Mouse (Mus musculus) layer of hippocampus, adult 18-20 months (tissue): ENCODE data around the gene Larp1b. TPM values are rescaled to one million over a fixed set of nuclear protein-coding genes. Genes with fewer than 3 reads are reported as not detected.

Experiments
- DNase-seq, 2 experiments: peaks; one replicate each; pipeline ENCODE4 v3.0.0; 2022; ENCODE audit warnings: low spot score in 2 of 2
- total RNA-seq, 2 experiments: library from RNA; stranded (reverse); gene quantifications; 2 replicates each; pipeline ENCODE4 v1.2.3; 2021

The Larp1b gene
- total RNA-seq, 2 experiments from 2014 or later, result 14.2 to 15.2 TPM

DNA sequence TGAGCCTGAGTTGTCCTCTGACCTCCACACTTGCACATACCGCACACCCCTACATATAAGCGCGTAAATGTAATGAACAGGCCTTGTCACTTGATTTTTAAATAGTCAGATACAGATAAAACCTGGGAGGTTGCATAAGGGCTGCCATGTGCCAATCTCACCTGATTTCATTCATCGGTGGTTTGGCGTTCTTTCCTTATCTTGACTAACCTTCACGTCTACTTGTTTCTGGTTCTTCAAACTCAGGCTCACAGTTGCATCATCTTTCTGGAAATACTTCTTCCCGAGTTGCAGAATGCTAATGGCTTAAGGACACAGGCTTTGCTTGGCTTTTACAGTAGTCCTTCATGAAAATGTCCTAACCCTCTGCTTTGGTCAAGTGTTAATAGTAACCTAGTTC, 71.1 kb downstream of the Larp1b start:
- DNase-seq, result no peak

DNA sequence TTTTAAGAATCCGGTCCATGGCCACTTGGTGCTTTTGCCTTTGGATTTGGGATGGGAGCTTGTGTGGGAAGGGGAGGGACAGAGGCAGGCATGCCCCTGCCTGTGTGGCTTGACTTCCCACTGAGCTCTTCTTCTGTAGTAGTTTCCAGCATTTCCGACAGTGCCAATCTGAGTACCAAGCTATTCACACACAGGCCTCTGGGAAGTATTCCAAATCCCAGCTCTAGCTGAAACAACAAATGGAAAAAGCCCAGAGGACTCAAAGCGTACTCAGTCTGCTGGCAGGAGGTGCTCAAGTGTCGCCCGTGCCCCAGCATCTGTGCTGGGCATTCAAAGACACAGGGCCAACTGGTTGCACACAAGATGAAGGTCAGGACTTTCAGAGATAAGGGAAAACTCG, 72.4 kb downstream of the Larp1b start:
- DNase-seq, result peak; percentile 43 to 84

DNA sequence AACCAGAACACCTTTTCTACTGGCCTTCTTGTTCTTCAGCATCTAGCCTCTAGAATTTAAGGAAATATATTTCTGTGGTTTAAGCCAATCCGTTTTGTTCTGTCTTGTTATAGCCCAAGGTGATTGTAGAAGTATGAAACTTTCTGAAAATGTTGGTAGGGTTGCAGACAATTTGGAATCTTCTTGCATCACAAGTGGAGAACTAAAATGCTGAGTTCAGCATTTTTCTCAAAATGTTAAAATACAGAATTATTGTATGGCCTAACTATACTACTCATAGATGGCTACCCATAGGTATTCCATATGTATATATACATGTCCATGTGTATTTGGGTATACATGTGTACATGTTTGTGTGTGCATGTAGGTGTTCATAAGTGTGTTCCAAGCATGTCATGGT, 81.1 kb downstream of the Larp1b start:
- no peak for DNase-seq

DNA sequence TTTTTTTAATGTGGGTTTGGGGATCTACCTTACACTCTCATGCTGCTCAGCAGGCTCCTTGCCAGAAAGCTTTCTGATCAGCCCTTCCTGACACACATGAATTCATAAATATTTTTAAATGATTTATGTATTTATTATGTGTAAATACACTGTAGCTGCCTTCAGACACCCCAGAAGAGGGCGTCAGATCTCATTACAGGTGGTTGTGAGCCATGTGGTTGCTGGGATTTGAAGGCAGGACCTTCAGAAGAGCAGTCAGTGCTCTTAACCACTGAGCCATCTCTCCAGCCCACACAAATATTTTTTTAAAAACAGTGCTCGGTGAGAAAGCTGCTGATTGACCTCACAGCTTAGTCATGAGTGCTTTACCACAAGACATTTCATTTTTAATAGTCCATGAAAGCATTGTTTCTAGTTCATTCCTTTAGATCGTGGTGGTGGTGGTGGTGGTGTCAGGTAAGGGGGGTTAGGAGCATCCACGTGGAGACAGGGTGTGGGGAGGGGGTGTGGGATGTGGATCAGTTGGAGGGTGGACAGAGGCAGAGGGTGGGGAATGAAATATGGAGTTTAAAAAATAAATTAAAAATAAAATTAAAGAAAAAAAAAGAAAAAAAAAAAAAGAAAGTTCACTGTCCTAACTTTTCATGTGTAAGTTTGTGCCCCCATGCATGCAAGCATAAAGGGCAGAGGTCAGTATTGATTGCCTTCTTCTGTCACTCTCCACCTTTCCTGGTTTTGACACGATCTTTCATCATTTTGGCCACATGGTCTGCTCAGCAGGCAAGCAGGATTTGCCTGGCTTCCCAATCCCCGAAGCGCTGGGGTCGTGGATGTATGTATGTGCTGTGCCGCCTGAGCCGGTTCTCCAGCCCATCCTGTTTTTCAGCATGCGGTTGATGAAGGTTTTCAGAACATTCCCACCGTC, 81.9 kb downstream of the Larp1b start:
- no peak for DNase-seq

DNA sequence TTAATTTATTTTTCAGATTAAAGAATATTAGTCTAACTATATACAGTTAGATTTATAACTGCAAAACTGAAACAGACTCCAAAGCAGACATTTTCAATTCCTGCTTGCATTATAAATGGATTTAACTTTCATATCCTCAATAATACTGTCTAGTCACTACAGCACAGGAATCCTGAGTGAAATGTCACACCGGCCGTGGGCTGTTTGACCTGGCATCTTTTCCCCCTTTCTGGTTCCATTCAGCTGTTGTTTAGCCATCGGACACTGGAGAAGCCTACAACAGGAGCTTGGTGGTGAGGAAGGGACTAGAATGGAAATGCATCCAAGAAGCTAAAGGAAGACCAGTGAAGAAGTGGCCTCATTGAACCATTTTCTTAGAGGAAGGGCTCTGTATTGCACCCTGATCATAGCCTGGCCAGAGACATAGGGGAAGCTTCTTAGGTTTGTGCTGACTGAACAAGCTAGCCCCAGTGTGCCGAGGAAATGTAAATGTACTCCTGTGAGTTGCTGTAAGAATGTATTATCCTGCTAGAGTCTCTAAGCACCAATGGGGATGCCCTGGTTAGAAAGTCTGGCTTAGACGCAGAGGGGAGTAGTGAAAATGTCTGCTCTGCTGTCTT, 88.8 kb downstream of the Larp1b start:
- DNase-seq, result no peak

DNA sequence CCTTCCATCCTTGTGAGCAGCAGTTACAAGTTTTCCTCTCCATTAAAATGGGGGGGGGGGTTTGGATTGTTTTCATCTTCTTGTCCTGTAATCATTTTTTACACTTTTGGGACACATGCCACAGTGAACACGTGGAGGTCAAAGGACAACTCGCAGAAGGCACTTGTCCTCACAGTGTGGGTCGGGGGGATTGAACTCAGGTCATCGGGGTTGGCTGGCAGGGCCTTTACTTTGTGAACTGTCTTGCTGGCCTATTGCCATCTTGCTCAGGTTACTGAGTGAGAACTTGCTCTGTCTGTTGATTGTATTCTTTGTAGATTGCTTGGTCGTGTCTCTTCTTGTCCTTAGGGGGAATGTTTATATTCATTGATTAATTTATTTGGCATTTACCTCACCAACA, 91.6 kb downstream of the Larp1b start:
- DNase-seq, result no peak

DNA sequence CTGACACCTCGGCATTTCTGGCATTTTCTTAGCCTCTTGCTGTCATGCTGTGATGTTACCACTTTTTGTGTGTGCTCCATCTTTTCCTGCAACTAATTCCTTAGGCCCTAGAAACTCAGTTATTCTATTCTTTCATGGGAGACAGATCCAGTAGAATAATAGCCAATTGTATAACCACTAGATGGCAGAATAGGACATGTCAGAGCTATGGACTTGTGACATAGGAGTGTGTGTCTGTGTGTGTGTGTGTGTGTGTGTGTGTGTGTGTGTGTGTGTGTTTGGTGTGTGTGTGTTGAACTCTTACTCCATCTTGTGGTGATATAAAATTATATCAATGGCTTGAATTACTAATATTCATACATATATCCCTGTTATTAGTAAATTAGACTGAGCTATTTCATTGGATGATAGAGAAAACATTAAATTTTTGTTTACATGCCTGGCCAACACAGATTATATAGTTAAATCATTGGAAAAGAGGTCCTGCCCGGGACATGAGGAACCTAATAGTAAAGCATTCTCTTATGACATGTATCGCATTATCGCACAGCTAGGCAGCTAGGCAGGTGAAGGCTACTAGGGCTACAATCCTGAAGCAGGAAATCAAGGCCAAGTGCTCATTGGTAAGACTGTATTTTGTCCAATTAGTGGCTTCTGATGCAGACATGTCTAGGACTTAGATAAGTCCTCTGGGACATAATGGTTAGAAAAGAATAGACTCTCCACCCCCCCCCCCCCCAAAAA, 92.7 kb downstream of the Larp1b start:
- DNase-seq, result peak in 1 of 2 experiments; percentile 56

DNA sequence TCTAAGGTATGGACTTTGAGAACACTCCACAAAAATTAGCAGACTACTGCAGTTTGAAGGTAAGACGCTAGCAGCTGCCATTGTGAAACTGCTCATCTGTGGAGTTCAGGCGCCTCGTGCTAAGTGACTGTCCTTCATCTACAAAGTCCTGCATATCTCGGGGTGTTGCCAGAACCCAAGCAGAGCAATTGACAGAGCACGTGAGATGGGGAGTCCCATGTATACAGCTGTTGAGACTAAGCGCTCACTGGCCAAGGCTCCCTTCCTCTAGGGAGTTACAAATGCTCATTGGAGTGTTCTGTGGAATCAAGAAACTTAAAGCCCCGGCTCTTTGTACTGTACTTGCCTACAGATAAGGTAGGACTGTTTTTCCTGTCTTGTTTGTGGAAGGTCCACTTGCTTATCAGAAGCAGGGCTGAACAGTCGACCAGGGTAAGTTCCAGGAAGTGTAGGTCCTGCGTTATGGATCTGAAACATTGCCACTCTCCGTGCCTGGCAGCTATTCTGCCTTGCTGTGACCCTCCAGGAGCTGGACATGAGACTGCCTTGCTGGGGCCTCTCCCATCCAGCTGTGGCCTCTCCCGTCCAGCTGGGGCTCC, 94.2 kb downstream of the Larp1b start:
- DNase-seq, result no peak

DNA sequence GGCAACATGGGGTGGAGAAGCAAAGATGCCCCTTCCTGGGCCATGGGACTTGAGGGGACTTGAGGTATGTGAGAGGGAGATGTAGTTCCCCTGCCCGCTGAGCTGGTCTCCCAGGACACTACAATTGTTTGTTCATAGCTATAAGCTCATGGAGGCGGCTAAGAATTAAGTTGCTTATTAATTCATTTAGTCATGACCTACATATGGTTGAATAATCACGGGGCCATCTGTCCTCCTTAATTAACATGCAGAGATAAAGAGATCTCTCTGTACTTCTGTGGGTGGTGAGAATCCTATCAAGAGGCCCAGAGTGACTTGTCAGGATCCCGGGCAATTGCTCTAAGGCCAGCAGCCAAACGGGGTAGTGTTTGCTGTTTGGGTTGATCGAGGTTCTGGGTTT, 98.2 kb downstream of the Larp1b start:
- no peak for DNase-seq

DNA sequence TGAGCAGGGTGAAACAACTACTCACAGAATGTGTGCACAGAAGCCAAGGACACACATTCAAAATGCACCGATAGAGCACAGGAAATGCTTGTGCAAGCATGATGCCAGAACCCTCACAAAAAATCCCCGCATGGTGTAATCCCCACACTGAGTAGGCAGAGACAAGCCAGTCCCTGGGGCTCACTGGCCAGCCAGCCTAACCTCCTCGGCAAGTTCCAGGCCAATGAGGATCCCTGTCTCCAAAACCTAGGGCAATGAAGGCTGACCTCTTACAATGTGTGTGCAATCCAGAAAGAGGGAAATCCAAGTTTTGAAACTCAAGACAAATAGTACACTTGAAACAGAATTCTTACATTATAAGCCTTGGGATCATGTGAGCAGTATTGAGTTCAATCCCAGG, 103.7 kb downstream of the Larp1b start:
- DNase-seq, result no peak

DNA sequence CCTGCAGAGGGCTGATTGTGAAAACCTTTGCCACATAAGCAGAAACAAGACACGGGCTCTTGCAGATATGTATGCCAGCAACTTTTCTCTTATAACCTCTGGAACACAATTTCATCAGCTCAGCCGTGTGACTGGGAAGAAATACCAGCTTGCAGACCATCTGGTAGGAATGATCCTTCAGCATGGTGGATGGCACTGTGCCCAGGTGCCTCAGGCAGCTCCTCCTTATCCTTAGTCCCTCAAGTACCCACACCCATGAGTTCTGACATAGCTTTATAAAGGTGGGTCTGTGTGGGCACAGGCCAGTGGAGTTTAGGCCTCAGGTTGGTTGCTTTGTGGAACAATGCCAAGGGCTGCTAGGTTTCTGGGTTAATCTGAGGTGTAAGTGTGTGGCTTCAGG, 108.8 kb downstream of the Larp1b start:
- DNase-seq, result peak; percentile 56 to 76

DNA sequence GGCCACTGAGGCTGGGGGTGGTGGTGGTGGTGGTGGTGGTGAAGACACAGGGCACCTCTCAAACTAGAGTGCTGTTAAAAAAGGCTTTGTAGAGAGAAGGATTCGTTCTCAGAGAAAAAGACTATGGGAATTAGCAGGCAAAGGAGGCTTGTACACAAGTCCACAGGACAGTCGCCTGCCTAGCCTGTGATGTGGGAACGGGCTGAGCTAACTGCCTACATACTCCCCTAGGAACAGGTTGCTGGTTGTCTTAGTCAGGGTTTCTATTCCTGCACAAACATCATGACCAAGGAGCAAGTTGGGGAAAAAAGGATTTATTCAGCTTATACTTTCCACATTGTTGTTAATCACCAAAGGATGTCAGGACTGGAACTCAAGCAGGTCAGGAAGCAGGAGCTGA, 109.6 kb downstream of the Larp1b start:
- DNase-seq, result no peak

DNA sequence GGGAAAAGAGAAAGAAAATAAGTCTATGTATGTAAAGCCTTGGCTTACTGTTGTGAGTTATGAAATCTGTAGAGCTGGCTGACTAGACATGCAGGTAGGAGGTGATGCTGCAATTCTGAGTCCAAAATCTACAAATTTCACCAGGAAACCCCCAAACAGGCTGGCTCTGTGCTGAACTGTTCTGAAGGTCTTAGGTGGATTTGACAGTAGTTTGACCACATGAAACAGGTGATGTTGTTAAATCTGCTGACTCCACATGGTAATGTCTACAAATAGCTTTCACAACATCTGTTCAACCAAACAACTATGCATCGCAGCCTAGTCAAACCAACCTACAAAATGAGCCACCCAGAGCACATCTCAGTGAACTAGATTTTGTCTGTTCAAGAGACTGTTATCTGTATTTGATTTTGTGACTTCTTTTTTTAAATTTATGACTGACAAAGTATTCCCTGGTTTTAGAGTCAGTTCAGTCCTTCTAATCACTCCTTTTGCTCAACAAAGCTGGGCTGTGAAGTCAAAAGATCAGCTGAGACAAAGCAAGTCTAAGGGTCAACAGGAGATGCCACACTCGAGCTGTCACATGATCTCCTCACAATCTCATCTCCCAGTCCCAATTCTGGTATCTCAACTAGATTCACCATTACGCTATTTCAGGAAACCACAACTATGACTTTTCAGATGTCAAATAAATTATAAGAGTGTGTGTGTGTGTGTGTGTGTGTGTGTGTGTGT, 112.4 kb downstream of the Larp1b start:
- DNase-seq, result no peak

DNA sequence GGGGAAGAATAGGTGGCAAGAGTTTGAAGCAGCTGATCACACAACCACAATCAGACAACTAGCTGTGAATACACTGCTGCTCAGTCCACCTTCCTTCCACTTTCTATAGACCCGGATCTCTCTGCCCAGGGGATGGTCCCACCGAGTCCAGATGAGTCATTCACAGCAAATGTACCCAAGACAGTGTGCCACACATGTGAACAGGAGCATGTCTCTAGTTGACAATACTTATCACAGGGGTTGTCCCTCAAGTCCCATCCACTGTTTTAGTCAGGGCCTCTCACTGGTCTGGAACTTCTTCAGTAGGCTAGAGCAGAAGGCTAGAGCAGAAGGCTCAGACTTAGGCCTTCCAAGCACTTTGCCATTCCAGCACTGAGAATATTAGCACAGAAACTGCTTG, 113.1 kb downstream of the Larp1b start:
- DNase-seq, result no peak

DNA sequence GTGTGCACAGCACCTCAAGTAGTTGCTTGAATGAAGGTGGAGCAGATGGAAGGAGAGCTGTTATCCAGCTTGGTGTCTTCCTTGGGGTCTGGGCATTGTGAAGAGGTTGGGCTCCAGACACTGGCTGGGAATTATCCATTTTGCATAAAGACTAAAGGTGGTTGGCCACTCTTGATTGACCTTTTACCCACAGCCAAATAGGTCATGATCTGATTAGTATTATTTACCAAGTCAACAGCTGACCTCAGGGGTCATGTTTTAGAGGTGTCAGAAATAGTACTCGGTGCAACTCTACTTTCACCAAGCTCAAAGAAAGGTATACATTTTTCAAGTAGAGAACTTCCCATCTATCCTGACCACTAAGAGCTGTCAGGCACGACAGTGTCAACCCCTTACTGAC, 115.7 kb downstream of the Larp1b start:
- no peak for DNase-seq

DNA sequence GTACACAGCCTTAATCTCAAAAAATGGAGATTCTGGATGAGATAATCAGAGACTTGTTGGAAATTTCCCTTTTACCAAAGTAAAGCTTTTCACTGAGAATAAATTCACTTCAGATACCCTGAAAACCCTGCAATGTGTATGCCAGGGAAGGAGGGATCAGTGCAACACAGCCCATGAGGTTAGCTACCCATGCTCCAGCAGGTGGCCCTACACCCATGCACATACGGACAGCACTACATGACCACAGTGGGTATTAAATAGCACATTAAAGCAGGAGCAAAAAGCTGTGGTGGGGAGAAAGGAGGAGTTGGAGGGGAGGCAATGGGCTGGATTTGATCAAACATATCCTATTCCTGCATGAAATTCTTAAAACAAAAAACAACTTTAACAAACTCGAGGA, 120.9 kb downstream of the Larp1b start:
- DNase-seq, result no peak

DNA sequence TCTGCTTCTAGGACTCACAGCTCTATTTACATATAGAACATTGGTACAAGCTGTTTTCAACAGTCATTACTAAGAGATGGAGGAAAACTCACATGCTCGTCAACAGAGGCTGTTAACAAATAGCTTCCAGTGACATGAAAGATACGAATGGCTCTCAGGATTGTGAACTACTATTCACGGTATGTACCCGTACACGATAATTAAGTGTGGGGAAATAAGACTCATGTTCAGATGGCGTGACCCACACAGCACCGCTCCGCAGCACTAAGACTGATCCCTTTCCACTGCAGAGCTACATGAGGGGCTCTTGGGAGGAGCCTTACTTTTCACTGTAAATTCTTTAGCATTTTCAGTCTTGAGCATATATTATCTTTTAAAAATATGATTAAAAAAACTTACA, 125.7 kb downstream of the Larp1b start:
- no peak for DNase-seq

DNA sequence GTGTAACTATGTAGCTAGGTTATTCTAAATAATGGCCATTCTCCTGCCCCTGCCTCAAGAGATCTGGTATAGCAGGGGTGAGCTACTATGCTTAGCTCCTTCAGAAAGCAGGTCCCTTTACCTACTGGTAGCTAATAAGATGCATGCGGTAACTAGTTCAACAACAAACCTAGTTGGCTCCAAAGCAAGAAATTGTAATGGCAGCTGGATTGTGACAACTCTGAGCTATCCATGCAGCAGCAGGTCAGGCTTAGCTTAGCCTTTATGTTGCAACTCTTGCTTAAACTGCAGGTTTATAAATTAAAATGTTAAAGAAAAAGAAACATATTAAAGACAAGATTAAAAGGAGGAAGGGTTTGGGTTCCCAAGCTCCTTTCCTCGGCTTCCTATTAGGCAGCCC, 129.0 kb downstream of the Larp1b start:
- no peak for DNase-seq

DNA sequence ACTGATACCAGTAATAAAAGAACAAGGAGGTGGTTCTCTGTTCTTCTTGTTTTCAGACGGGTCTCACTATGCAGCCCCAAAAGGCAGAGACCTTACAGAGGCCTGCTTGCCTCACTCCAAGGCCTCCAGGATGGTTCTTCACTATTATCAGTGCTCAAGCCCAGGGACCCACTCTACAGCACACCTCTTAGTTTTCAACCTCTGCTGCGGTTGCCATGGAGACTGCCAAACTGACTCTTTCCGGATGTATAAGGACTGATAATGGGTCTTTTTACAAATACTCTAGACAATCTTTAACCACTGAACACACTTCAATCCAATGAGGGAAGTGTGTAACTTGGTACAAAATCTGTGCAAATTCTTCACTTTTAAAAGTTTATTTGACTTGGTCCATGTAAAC, 131.1 kb downstream of the Larp1b start:
- no peak for DNase-seq

DNA sequence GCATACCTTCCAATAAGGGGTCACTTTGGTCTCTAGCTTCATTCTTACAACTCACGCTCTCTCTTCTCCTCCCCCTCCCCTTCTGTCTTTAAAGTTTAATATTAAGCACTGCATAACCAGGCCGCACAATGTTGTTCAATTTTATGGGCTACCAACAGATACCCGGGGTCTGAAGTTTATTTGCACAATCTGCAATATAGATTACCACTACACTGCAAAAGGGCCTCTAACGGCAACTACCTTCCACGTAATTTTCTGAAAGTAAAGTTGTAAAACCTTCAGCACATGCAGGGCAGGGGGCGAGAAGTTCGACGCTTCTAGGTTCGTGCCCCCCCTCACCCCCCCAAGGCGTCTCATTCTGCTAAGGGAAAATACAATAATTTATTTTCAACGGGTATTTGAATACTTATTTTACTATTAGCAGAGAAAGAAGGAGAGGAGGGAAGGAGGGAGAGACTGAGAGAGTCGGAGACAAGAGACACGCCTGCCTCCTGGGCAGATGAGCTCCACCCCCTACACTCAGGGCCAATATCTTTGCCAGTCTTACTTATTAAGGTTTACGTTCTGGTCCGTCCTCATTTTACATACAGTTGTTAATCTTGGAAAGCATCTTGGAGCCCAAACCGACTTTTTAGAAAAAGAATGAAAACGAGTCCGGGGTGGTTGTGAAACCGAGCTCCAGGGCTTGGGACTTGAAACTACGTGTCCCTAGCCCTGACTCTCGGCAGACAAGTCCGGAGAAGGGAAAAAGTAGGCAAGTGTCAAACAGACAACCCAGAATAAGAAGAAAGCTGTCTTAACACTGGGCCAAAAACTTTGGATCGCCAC, 132.1 kb downstream of the Larp1b start:
- no peak for DNase-seq
